Mouse (Mus musculus): ENCODE data around the gene Htr7. TPM values are rescaled to one million over a fixed set of nuclear protein-coding genes. Genes with fewer than 3 reads are reported as not detected.

Htr7 gene
- polyA plus RNA-seq (2012; rRNA removed): 0.12 TPM in 1 of 2 replicates, not detected in the other

GRCm38 (mm10) chr19:36057231-36057811 is at the start of gene Htr7:
Gene Htr7 (minus strand): TSS chr19:36057507.

DNA sequence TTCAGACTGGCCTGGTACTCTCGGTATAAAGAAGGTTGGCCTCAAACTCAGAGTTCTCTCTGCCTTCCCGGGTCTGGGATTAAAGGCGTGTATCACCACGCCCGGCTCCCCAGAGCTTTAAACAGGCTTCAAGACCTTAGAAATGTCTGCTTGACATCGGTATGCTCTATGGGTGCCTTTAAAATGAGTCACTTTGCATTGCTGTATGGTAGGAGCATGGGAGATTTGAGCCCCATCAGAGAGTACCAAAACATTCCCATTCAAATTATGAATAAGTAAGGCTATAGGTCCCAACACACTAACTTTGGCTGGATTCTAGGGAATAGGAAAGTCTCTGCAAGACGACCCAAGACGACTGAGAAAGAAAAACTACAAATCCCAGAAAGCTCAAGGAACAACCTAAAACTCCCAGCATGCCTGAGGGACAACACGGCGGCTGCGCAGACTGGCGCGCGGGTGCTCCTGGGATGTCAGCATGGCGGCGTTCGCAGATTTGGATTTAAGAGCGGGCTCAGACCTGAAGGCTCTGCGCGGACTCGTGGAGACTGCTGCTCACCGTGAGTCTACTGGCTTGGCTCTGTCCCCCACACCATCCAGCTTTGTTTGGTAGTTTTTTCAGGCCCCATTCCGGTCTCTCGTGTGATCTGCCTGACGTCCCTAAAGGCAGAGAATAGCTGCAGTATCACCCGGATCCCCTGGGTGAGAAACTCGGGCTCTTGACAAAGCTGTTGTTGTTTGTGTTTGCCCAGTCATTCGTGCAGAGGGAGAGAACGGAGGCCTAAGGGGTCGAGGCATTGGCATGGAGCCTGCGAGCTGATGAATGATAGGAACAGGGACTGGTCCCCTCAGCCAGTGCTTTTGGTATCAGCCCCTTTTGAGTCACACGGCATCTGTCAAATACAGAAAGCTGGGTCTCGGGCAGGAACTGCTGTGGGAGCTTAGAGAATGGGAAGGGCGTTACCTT is 26.2 kb upstream of the Htr7 start, which contains the start of gene Rpp30:
Gene Rpp30, plus strand, starts transcription at position 455 of the 964 bp plus-strand sequence.

Other genes starting within 250 kb of the Htr7 start
- 0.08 and 0.16 TPM in 2 replicates for gene Rpp30, start 26.2 kb upstream of the Htr7 start, polyA plus RNA-seq (2012; rRNA removed)
- gene Ankrd1, start 62.6 kb upstream of the Htr7 start, polyA plus RNA-seq (2012; rRNA removed): 0.17 TPM in 1 of 2 replicates, not detected in the other

Measured in stomach, adult 2 months (tissue).